In genomic region chr19:41151321-41152015, GRCm38 (mm10) we compare ENCODE assay signal across 16 mouse cellular contexts. TPM values are rescaled to one million over a fixed set of nuclear protein-coding genes. Genes with fewer than 3 reads are reported as not detected.
DNase-seq lines count a peak whose midpoint lies in the region; ATAC-seq and TF ChIP-seq lines count a peak whose summit lies in the region.
"Had no signal": no experiment of that assay in that cellular context is flagged by ENCODE, and none has a peak within 500 bp of the region (broad histone marks: within the 10 kb centered on the region; RNA-seq: fewer than 3 reads in every experiment).

No protein-coding gene starts in this region.

- WGBS in heart, adult 2 months = 31% methylated on average over 7 of the region's 7 CpGs
- WGBS in heart, embryonic 10.5 days = 78% methylated on average over 7 of the region's 7 CpGs
- 63% methylated on average over 7 of the region's 7 CpGs for WGBS in lung, postnatal 0 days
- 62% methylated on average over 7 of the region's 7 CpGs for WGBS in limb, embryonic 15.5 days

- H3K9ac ChIP-seq in heart, adult 2 months (ENCODE audit: low read depth, low read length) = no peak overlapping the region
- no peak overlapping the region for H3K9ac ChIP-seq in lung, postnatal 0 days (replicated peaks; ENCODE audit: low read depth)
- no peak overlapping the region for H3K9ac ChIP-seq in limb, embryonic 15.5 days
- H3K9ac ChIP-seq: hindbrain, embryonic 15.5 days; kidney, embryonic 15.5 days had no signal

- H3K4me2 ChIP-seq in lung, postnatal 0 days (replicated peaks; ENCODE audit: low read depth, low read length) = no peak overlapping the region
- no peak overlapping the region for H3K4me2 ChIP-seq in limb, embryonic 15.5 days
- H3K4me2 ChIP-seq: hindbrain, embryonic 15.5 days; kidney, embryonic 15.5 days; liver, embryonic 11.5 days had no signal

- H3K27ac ChIP-seq in heart, adult 2 months = no peak overlapping the region; the same call in 1 of the 2 replicates
- H3K27ac ChIP-seq in heart, embryonic 10.5 days = no peak overlapping the region
- no peak overlapping the region for H3K27ac ChIP-seq in lung, postnatal 0 days (ENCODE audit: low read length)
- 0 out of 2 replicates have a peak overlapping the region, but pooled peaks have one; percentile 44 for H3K27ac ChIP-seq in limb, embryonic 15.5 days
- H3K27ac ChIP-seq: hindbrain, embryonic 15.5 days; kidney, embryonic 15.5 days had no signal

- no peak for TF ChIP-seq POLR2A in heart, adult 2 months (IDR thresholded peaks at IDR 0.05; ENCODE audit: insufficient read depth, low read depth, low read length)
- TF ChIP-seq POLR2A in brain, embryonic 14.5 days (IDR thresholded peaks at IDR 0.05; ENCODE audit: borderline replicate concordance, extremely low read depth, insufficient read depth, insufficient read length, poor library complexity, severe bottlenecking) = no peak

- no peak overlapping the region for H3K4me3 ChIP-seq in heart, adult 2 months
- H3K4me3 ChIP-seq in heart, embryonic 10.5 days = no peak overlapping the region
- no peak overlapping the region for H3K4me3 ChIP-seq in lung, postnatal 0 days (ENCODE audit: low read depth, low read length)
- no peak overlapping the region for H3K4me3 ChIP-seq in limb, embryonic 15.5 days
- H3K4me3 ChIP-seq: hindbrain, embryonic 15.5 days; kidney, embryonic 15.5 days had no signal

- no peaks in the 10 kb centered on the region for H3K9me3 ChIP-seq in heart, embryonic 10.5 days
- H3K9me3 ChIP-seq in lung, postnatal 0 days (ENCODE audit: low read length) = no peaks in the 10 kb centered on the region
- H3K9me3 ChIP-seq in limb, embryonic 15.5 days = no peaks in the 10 kb centered on the region
- H3K9me3 ChIP-seq: hindbrain, embryonic 15.5 days had no signal

- no peaks in the 10 kb centered on the region; the same call in 1 of the 2 replicates for H3K36me3 ChIP-seq in heart, adult 2 months (ENCODE audit: control insufficient read depth, insufficient read depth, low read length)
- no peaks in the 10 kb centered on the region for H3K36me3 ChIP-seq in heart, embryonic 10.5 days
- no peaks in the 10 kb centered on the region for H3K36me3 ChIP-seq in lung, postnatal 0 days (ENCODE audit: insufficient read depth, low read length)
- H3K36me3 ChIP-seq in limb, embryonic 15.5 days = no peaks in the 10 kb centered on the region
- H3K36me3 ChIP-seq: hindbrain, embryonic 15.5 days; kidney, embryonic 15.5 days had no signal

- no peak for TF ChIP-seq EP300 in heart, adult 2 months (IDR thresholded peaks at IDR 0.05; ENCODE audit: insufficient read depth, low read depth, low read length)
- TF ChIP-seq EP300 in lung, postnatal 0 days (IDR thresholded peaks at IDR 0.05) = no peak

- ATAC-seq in lung, postnatal 0 days = peak; percentile 16; the same call in 1 of the 2 replicates
- no peak for ATAC-seq in limb, embryonic 15.5 days (ENCODE audit: insufficient number of reproducible peaks, low FRiP score, low TSS enrichment, low read depth)
- ATAC-seq in monocyte, adult 5-6 weeks (replicated peaks; ENCODE audit: insufficient number of reproducible peaks, low FRiP score, low TSS enrichment, poor library complexity, severe bottlenecking) = no peak
- ATAC-seq: forebrain, embryonic 16.5 days; Patski had no signal

- no peaks in the 10 kb centered on the region for H3K27me3 ChIP-seq in heart, adult 2 months (ENCODE audit: control insufficient read depth, insufficient read depth, low read length)
- H3K27me3 ChIP-seq in heart, embryonic 10.5 days (ENCODE audit: insufficient read depth, poor library complexity, severe bottlenecking) = no peaks in the 10 kb centered on the region
- H3K27me3 ChIP-seq in lung, postnatal 0 days (replicated peaks; ENCODE audit: insufficient read depth, low read length) = no peaks in the 10 kb centered on the region
- H3K27me3 ChIP-seq in limb, embryonic 15.5 days = no peaks in the 10 kb centered on the region
- H3K27me3 ChIP-seq: hindbrain, embryonic 15.5 days; kidney, embryonic 15.5 days had no signal

- DNase-seq in heart, adult 2 months = peak; percentile 39
- no peak for DNase-seq in heart, embryonic 10.5 days (ENCODE audit: low spot score)
- DNase-seq in lung, postnatal 0 days (ENCODE audit: low spot score) = peak; percentile 49
- no peak for DNase-seq in lung, postnatal 4 days
- DNase-seq in brain, embryonic 14.5 days (ENCODE audit: low read depth) = peak; percentile 13
- DNase-seq: cerebellum, postnatal 14 days; right cerebral cortex, postnatal 14 days; thymus, postnatal 14 days had no signal

- no peak for TF ChIP-seq CTCF in heart, adult 2 months (IDR thresholded peaks at IDR 0.05)
- no peak for TF ChIP-seq CTCF in lung, postnatal 0 days (IDR thresholded peaks at IDR 0.05)
- no peak for TF ChIP-seq CTCF in brain, embryonic 14.5 days (IDR thresholded peaks at IDR 0.05; ENCODE audit: borderline replicate concordance, extremely low read depth, insufficient read depth, insufficient read length)

- peaks cover 9% of the 10 kb centered on the region for H3K4me1 ChIP-seq in heart, adult 2 months (ENCODE audit: control insufficient read depth, insufficient read depth, low read length)
- no peaks in the 10 kb centered on the region for H3K4me1 ChIP-seq in heart, embryonic 10.5 days
- H3K4me1 ChIP-seq in lung, postnatal 0 days (ENCODE audit: insufficient read depth, low read depth, low read length) = no peaks in the 10 kb centered on the region
- peaks cover 24% of the 10 kb centered on the region for H3K4me1 ChIP-seq in limb, embryonic 15.5 days
- H3K4me1 ChIP-seq: hindbrain, embryonic 15.5 days; kidney, embryonic 15.5 days had no signal

- intact Hi-C loops in heart, adult 2 months (cut with DNase I) = no loop called here

- no peaks in the 10 kb centered on the region for H3K79me2 ChIP-seq in heart, adult 2 months (replicated peaks; ENCODE audit: control insufficient read depth, insufficient read depth, low read length)

RNA-seq across cellular contexts. Expression of gene Tll2, which starts 55.2 kb away (rescaled TPM):
- under 1 TPM; 0.29 to 0.41 TPM for total RNA-seq in heart, adult 2 months (2021)
- 0.49 and 0.82 TPM in 2 replicates for polyA plus RNA-seq in heart, adult 2 months (2012; rRNA removed)
- 0.05 TPM in 1 of 2 replicates, not detected in the other for polyA plus RNA-seq in heart, embryonic 10.5 days (2016; fragmentation: Nextera tagmentation; extraction: Ambion mirVana)
- polyA plus RNA-seq in lung, postnatal 0 days (2015; fragmentation: Nextera tagmentation; extraction: Ambion mirVana) = not detected in 2 replicates
- polyA plus RNA-seq in brain, embryonic 14.5 days (2012; rRNA removed) = 1.7 and 1.8 TPM in 2 replicates
- polyA plus RNA-seq in limb, embryonic 15.5 days (2015; fragmentation: Nextera tagmentation; extraction: Ambion mirVana) = 0.46 and 0.52 TPM in 2 replicates
- total RNA-seq in monocyte, adult 5-6 weeks (2017) = not detected in 3 replicates
- total RNA-seq: megakaryocyte progenitor cell, adult 5-6 weeks had no signal
- polyA plus RNA-seq: liver, embryonic 11.5 days had no signal

Comparison
In these comparisons a context has a peak if more than half of its experiments do, and no peak if none do; other contexts are left out.
1. DNase-seq: peak in heart, adult 2 months (2 of 2), lung, postnatal 0 days (single experiment) and brain, embryonic 14.5 days (single experiment); none in heart, embryonic 10.5 days (single experiment) and lung, postnatal 4 days (0 of 2).